Mouse (Mus musculus) embryonic fibroblast, embryonic 13.5 days (primary cell): ENCODE results near the gene Mdga1. TPM values are rescaled to one million over a fixed set of nuclear protein-coding genes. Genes with fewer than 3 reads are reported as not detected.

Experiments used
- H3K27ac ChIP-seq: 2 replicates; pipeline ENCODE4 v1.5.1; 2012; ENCODE audit warnings: low read length, control low read depth, inconsistent platforms; ENCODE audit not compliant: insufficient read depth
- H3K4me1 ChIP-seq: 2 replicates; pipeline ENCODE4 v1.6.1; 2011; ENCODE audit warnings: low read length; ENCODE audit not compliant: control insufficient read depth, insufficient read depth
- H3K4me3 ChIP-seq: 2 replicates; pipeline ENCODE4 v1.5.1; 2011; ENCODE audit warnings: mild to moderate bottlenecking, control low read depth, low read length; ENCODE audit not compliant: insufficient read depth
- CTCF ChIP-seq: IDR thresholded peaks from 2 replicates; pipeline ENCODE4 v1.5.1; 2011; ENCODE audit warnings: mild to moderate bottlenecking, control low read depth, low read length, moderate library complexity, borderline replicate concordance; ENCODE audit not compliant: insufficient read depth
- POLR2A ChIP-seq: IDR thresholded peaks from 2 replicates; pipeline ENCODE4 v1.6.1; 2011; ENCODE audit warnings: low read depth, mild to moderate bottlenecking, control low read depth, low read length, moderate library complexity
- polyA plus RNA-seq: library from polyadenylated mRNA; stranded (reverse); fragments of >200 nt; gene quantifications from 2 replicates; pipeline ENCODE4 v1.2.4, GENCODE M21; 2011; ENCODE audit warnings: low read depth; ENCODE audit not compliant: missing spikeins, insufficient read length

Mdga1 gene
- polyA plus RNA-seq, 1 experiment = 7.6 TPM

- TF ChIP-seq CTCF (no peak), POLR2A (no peak)
- Histone ChIP-seq H3K27ac (no peak overlapping the region), H3K4me1 (no peaks in the 10 kb centered on the region), H3K4me3 (no peak overlapping the region)
Measured at GRCm38 (mm10) chr17:29823439-29824207, 146.3 kb downstream of the Mdga1 start.

DNA sequence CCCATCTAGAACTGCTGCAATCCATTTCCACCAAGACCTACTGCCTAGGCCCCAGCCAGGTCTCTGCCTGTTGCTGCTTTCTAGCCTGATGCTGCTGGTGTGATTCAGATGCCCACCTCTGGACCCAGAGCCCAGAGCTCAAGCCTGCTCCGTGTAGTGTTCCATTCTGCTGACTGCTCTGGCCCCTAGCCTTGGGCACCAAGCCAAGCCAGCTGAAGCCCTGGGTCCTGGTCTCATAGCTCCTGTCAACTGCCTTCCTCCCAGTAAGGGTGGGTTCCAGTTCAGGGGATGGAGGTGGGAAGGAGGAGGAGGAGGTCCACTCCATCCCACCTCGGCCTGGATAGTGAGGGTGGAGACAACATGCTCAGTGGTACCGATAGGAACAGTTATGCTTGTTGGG, 150.3 kb downstream of the Mdga1 start:
- TF ChIP-seq CTCF (no peak), POLR2A (no peak)
- Histone ChIP-seq H3K4me1 (no peaks in the 10 kb centered on the region), H3K27ac (no peak overlapping the region), H3K4me3 (no peak overlapping the region)

- Histone ChIP-seq H3K27ac (no peak overlapping the region), H3K4me3 (no peak overlapping the region), H3K4me1 (no peaks in the 10 kb centered on the region)
- TF ChIP-seq POLR2A (no peak), CTCF (no peak)
Measured at GRCm38 (mm10) chr17:29818989-29819388, 150.9 kb downstream of the Mdga1 start.

GRCm38 (mm10) chr17:29818264-29818945, 151.5 kb downstream of the Mdga1 start:
- Histone ChIP-seq H3K4me1 (no peaks in the 10 kb centered on the region), H3K27ac (no peak overlapping the region), H3K4me3 (no peak overlapping the region)
- TF ChIP-seq CTCF (no peak), POLR2A (no peak)

- Histone ChIP-seq H3K4me3 (no peak overlapping the region), H3K4me1 (no peaks in the 10 kb centered on the region), H3K27ac (no peak overlapping the region)
- no peak for TF ChIP-seq POLR2A
- no peak for TF ChIP-seq CTCF
Measured at GRCm38 (mm10) chr17:29814758-29815157, 155.1 kb downstream of the Mdga1 start.

- H3K27ac ChIP-seq = no peak overlapping the region
- no peak overlapping the region for H3K4me3 ChIP-seq
- H3K4me1 ChIP-seq = no peaks in the 10 kb centered on the region
- TF ChIP-seq POLR2A = no peak
- no peak for TF ChIP-seq CTCF
Measured at GRCm38 (mm10) chr17:29813328-29813727, 156.6 kb downstream of the Mdga1 start.

DNA sequence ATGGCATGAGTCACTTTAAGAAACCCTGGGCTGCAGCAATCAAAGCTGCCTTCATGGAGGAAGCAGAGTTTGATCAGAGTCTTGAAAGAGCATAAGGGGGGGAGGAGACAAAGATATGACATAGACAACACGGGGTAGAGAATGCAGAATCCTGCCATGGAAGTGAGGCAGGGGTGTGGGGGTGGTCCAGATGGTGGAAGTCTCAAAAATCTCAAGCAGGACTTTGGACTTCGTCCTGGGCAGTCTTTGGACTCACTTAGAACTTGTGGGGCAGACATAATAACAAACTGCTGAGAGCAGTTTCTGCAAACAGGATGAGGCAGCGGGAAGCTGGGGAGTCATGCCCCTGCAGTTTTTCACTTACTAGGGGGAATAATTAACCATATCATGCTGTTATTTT, 166.3 kb downstream of the Mdga1 start:
- TF ChIP-seq CTCF (no peak), POLR2A (no peak)
- no peaks in the 10 kb centered on the region for H3K4me1 ChIP-seq

GRCm38 (mm10) chr17:29801358-29801757, 168.5 kb downstream of the Mdga1 start:
- Histone ChIP-seq H3K4me1 (no peaks in the 10 kb centered on the region), H3K4me3 (no peak overlapping the region), H3K27ac (no peak overlapping the region)
- peak; percentile 22; the same call in 1 of the 2 replicates for TF ChIP-seq CTCF
- no peak for TF ChIP-seq POLR2A

More for the DNA sequence above, 166.3 kb downstream of the Mdga1 start:
- Histone ChIP-seq H3K4me3 (no peak overlapping the region), H3K27ac (no peak overlapping the region)

- Histone ChIP-seq H3K4me3 (no peak overlapping the region), H3K27ac (no peak overlapping the region), H3K4me1 (no peaks in the 10 kb centered on the region; the same call in 1 of the 2 replicates)
- TF ChIP-seq POLR2A (no peak), CTCF (no peak)
Measured at GRCm38 (mm10) chr17:29800096-29800455, 169.8 kb downstream of the Mdga1 start.
